Mouse (Mus musculus): Measurements from ENCODE around the gene Znrf3. TPM values are rescaled to one million over a fixed set of nuclear protein-coding genes. Genes with fewer than 3 reads are reported as not detected.

Znrf3 gene
- total and polyA plus RNA-seq, 3 experiments: 2.1 to 7.7 (median 3.1) TPM

- Histone ChIP-seq H3K27me3 (ENCODE audit: insufficient read depth, low read length) (peaks cover 2% of the 10 kb centered on the region; the same call in 1 of the 2 replicates), H3K9me3 (replicated peaks) (peaks cover 8% of the 10 kb centered on the region), H3K4me1 (ENCODE audit: insufficient read depth, low read depth, low read length) (no peaks in the 10 kb centered on the region), H3K4me3 (ENCODE audit: low read depth, low read length) (no peak overlapping the region), H3K36me3 (replicated peaks) (no peaks in the 10 kb centered on the region)
- ATAC-seq (ENCODE audit: extremely low read depth, insufficient number of reproducible peaks, low FRiP score, poor library complexity, severe bottlenecking): no peak
- no peak for DNase-seq (ENCODE audit: low spot score)
- TF ChIP-seq GATA2 (IDR thresholded peaks at IDR 0.05; ENCODE audit: borderline replicate concordance, low read depth, low read length) (no peak), CTCF (IDR thresholded peaks at IDR 0.05; ENCODE audit: low read depth, low read length) (peak; percentile 51)
These were observed 24.4 kb upstream of the Znrf3 start for GRCm38 (mm10) chr11:5469084-5469483.

- no peak overlapping the region for H3K4me3 ChIP-seq (ENCODE audit: low read depth, low read length)
- TF ChIP-seq GATA2 (IDR thresholded peaks at IDR 0.05; ENCODE audit: borderline replicate concordance, low read depth, low read length): no peak
- TF ChIP-seq POLR2AphosphoS5 (IDR thresholded peaks at IDR 0.05; ENCODE audit: insufficient replicate concordance, low read depth, low read length): no peak
- TF ChIP-seq CTCF (IDR thresholded peaks at IDR 0.05; ENCODE audit: low read depth, low read length): no peak
- no peak for TF ChIP-seq TAL1 (conservative IDR thresholded peaks at IDR 0.05; ENCODE audit: low read depth, low read length)
- no peak for TF ChIP-seq GATA1 (IDR thresholded peaks at IDR 0.05; ENCODE audit: borderline replicate concordance, low read length)
- no peaks in the 10 kb centered on the region for H3K4me1 ChIP-seq (ENCODE audit: insufficient read depth, low read depth, low read length)
- H3K36me3 ChIP-seq (replicated peaks): no peaks in the 10 kb centered on the region
- ATAC-seq (ENCODE audit: extremely low read depth, insufficient number of reproducible peaks, low FRiP score, poor library complexity, severe bottlenecking): no peak
- DNase-seq (ENCODE audit: low spot score): no peak
- H3K9me3 ChIP-seq (replicated peaks): peaks cover 8% of the 10 kb centered on the region
- peaks cover 2% of the 10 kb centered on the region; the same call in 1 of the 2 replicates for H3K27me3 ChIP-seq (ENCODE audit: insufficient read depth, low read length)
These were observed 23.8 kb upstream of the Znrf3 start for GRCm38 (mm10) chr11:5468471-5468870.

GRCm38 (mm10) chr11:5451923-5452322, 7.3 kb upstream of the Znrf3 start:
- TF ChIP-seq POLR2AphosphoS5 (IDR thresholded peaks at IDR 0.05; ENCODE audit: insufficient replicate concordance, low read depth, low read length) (no peak), GATA2 (IDR thresholded peaks at IDR 0.05; ENCODE audit: borderline replicate concordance, low read depth, low read length) (no peak)
- ATAC-seq (ENCODE audit: extremely low read depth, insufficient number of reproducible peaks, low FRiP score, poor library complexity, severe bottlenecking): no peak
- Histone ChIP-seq H3K9me3 (replicated peaks) (no peaks in the 10 kb centered on the region), H3K36me3 (replicated peaks) (no peaks in the 10 kb centered on the region), H3K4me1 (ENCODE audit: insufficient read depth, low read depth, low read length) (no peaks in the 10 kb centered on the region), H3K4me3 (ENCODE audit: low read depth, low read length) (no peak overlapping the region), H3K27me3 (ENCODE audit: insufficient read depth, low read length) (peaks cover 39% of the 10 kb centered on the region)
- no peak for DNase-seq (ENCODE audit: low spot score)

GRCm38 (mm10) chr11:5451341-5451740, 6.7 kb upstream of the Znrf3 start:
- no peaks in the 10 kb centered on the region for H3K9me3 ChIP-seq (replicated peaks)
- peaks cover 39% of the 10 kb centered on the region for H3K27me3 ChIP-seq (ENCODE audit: insufficient read depth, low read length)
- no peaks in the 10 kb centered on the region for H3K36me3 ChIP-seq (replicated peaks)
- H3K4me3 ChIP-seq (ENCODE audit: low read depth, low read length): no peak overlapping the region
- no peaks in the 10 kb centered on the region for H3K4me1 ChIP-seq (ENCODE audit: insufficient read depth, low read depth, low read length)
- DNase-seq (ENCODE audit: low spot score): no peak
- ATAC-seq (ENCODE audit: extremely low read depth, insufficient number of reproducible peaks, low FRiP score, poor library complexity, severe bottlenecking): no peak
- no peak for TF ChIP-seq GATA2 (IDR thresholded peaks at IDR 0.05; ENCODE audit: borderline replicate concordance, low read depth, low read length)
- TF ChIP-seq GATA1 (IDR thresholded peaks at IDR 0.05; ENCODE audit: borderline replicate concordance, low read length): no peak
- no peak for TF ChIP-seq TAL1 (conservative IDR thresholded peaks at IDR 0.05; ENCODE audit: low read depth, low read length)
- TF ChIP-seq CTCF (IDR thresholded peaks at IDR 0.05; ENCODE audit: low read depth, low read length): no peak

- H3K27me3 ChIP-seq (ENCODE audit: insufficient read depth, low read length): peaks cover 39% of the 10 kb centered on the region
- no peak for ATAC-seq (ENCODE audit: extremely low read depth, insufficient number of reproducible peaks, low FRiP score, poor library complexity, severe bottlenecking)
- H3K4me3 ChIP-seq (ENCODE audit: low read depth, low read length): no peak overlapping the region
- DNase-seq (ENCODE audit: low spot score): no peak
- H3K36me3 ChIP-seq (replicated peaks): no peaks in the 10 kb centered on the region
- H3K4me1 ChIP-seq (ENCODE audit: insufficient read depth, low read depth, low read length): no peaks in the 10 kb centered on the region
- no peaks in the 10 kb centered on the region for H3K9me3 ChIP-seq (replicated peaks)
- TF ChIP-seq CTCF (IDR thresholded peaks at IDR 0.05; ENCODE audit: low read depth, low read length) (no peak), POLR2AphosphoS5 (IDR thresholded peaks at IDR 0.05; ENCODE audit: insufficient replicate concordance, low read depth, low read length) (no peak), GATA1 (IDR thresholded peaks at IDR 0.05; ENCODE audit: borderline replicate concordance, low read length) (no peak), TAL1 (conservative IDR thresholded peaks at IDR 0.05; ENCODE audit: low read depth, low read length) (no peak), GATA2 (IDR thresholded peaks at IDR 0.05; ENCODE audit: borderline replicate concordance, low read depth, low read length) (no peak)
These were observed 6.1 kb upstream of the Znrf3 start for GRCm38 (mm10) chr11:5450701-5451100.

GRCm38 (mm10) chr11:5445452-5445953, 856 bp upstream of the Znrf3 start:
- Histone ChIP-seq H3K27me3 (ENCODE audit: insufficient read depth, low read length) (peaks cover 18% of the 10 kb centered on the region), H3K4me1 (ENCODE audit: insufficient read depth, low read depth, low read length) (peaks cover 32% of the 10 kb centered on the region), H3K4me3 (ENCODE audit: low read depth, low read length) (peak overlapping the region; percentile 78), H3K9me3 (replicated peaks) (no peaks in the 10 kb centered on the region), H3K36me3 (replicated peaks) (no peaks in the 10 kb centered on the region)
- no peak for ATAC-seq (ENCODE audit: extremely low read depth, insufficient number of reproducible peaks, low FRiP score, poor library complexity, severe bottlenecking)
- DNase-seq (ENCODE audit: low spot score): no peak
- TF ChIP-seq GATA1 (IDR thresholded peaks at IDR 0.05; ENCODE audit: borderline replicate concordance, low read length): no peak
- no peak for TF ChIP-seq POLR2AphosphoS5 (IDR thresholded peaks at IDR 0.05; ENCODE audit: insufficient replicate concordance, low read depth, low read length)
- no peak for TF ChIP-seq TAL1 (conservative IDR thresholded peaks at IDR 0.05; ENCODE audit: low read depth, low read length)
- no peak for TF ChIP-seq GATA2 (IDR thresholded peaks at IDR 0.05; ENCODE audit: borderline replicate concordance, low read depth, low read length)
- TF ChIP-seq CTCF (IDR thresholded peaks at IDR 0.05; ENCODE audit: low read depth, low read length): no peak

GRCm38 (mm10) chr11:5444234-5444598, 431 bp downstream of the Znrf3 start:
- Histone ChIP-seq H3K36me3 (replicated peaks) (peaks cover 2% of the 10 kb centered on the region), H3K27me3 (ENCODE audit: insufficient read depth, low read length) (peaks cover 13% of the 10 kb centered on the region), H3K4me1 (ENCODE audit: insufficient read depth, low read depth, low read length) (peaks cover 32% of the 10 kb centered on the region), H3K4me3 (ENCODE audit: low read depth, low read length) (peak overlapping the region; percentile 78), H3K9me3 (replicated peaks) (no peaks in the 10 kb centered on the region)
- ATAC-seq (ENCODE audit: extremely low read depth, insufficient number of reproducible peaks, low FRiP score, poor library complexity, severe bottlenecking) (no peak), DNase-seq (ENCODE audit: low spot score) (peak; percentile 51)
- TF ChIP-seq GATA1 (IDR thresholded peaks at IDR 0.05; ENCODE audit: borderline replicate concordance, low read length): no peak
- no peak for TF ChIP-seq TAL1 (conservative IDR thresholded peaks at IDR 0.05; ENCODE audit: low read depth, low read length)
- no peak for TF ChIP-seq CTCF (IDR thresholded peaks at IDR 0.05; ENCODE audit: low read depth, low read length)
- TF ChIP-seq POLR2AphosphoS5 (IDR thresholded peaks at IDR 0.05; ENCODE audit: insufficient replicate concordance, low read depth, low read length): no peak
- no peak for TF ChIP-seq GATA2 (IDR thresholded peaks at IDR 0.05; ENCODE audit: borderline replicate concordance, low read depth, low read length)

All from G1E (cell line).